Mouse (Mus musculus) granulocyte monocyte progenitor cell, adult 5-6 weeks (primary cell): ENCODE measurements around the gene Gfod1. TPM values are rescaled to one million over a fixed set of nuclear protein-coding genes. Genes with fewer than 3 reads are reported as not detected.

Experiments
- ATAC-seq: replicated peaks from 2 replicates; pipeline ENCODE4 v1.8.0; 2016; ENCODE audit warnings: mild to moderate bottlenecking, moderate TSS enrichment, inconsistent platforms; ENCODE audit not compliant: poor library complexity, severe bottlenecking
- total RNA-seq, 2 experiments: library from RNA; stranded (forward) in 1 of 2; stranded (reverse) in 1 of 2; fragments of 200-712, 200-1000 nt in 1 of 2; fragments of >200 nt in 1 of 2; fragmentation: Nextera tagmentation in 1 of 2; gene quantifications; 2 replicates each; pipeline ENCODE4 v1.2.3; 2014 to 2017

The Gfod1 gene
- total RNA-seq, 2 experiments from 2014 or later = 7.8 to 13.9 TPM

DNA sequence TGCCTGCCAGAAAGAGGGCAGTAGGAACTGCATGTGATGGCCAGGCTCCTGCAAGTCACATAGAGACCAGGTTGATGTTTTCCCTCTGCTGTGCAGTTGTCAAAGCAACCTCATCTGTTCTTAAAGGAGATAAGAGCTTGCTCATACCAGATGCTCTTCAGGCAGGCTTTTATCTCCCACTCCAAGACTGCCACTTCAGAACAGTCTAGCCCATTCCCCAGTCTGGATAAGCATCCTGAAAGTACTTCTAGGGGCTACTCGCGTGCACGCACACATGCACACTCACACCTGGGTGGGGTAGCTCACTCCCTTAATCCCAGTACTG, 68.4 kb downstream of the Gfod1 start:
- ATAC-seq = no peak

DNA sequence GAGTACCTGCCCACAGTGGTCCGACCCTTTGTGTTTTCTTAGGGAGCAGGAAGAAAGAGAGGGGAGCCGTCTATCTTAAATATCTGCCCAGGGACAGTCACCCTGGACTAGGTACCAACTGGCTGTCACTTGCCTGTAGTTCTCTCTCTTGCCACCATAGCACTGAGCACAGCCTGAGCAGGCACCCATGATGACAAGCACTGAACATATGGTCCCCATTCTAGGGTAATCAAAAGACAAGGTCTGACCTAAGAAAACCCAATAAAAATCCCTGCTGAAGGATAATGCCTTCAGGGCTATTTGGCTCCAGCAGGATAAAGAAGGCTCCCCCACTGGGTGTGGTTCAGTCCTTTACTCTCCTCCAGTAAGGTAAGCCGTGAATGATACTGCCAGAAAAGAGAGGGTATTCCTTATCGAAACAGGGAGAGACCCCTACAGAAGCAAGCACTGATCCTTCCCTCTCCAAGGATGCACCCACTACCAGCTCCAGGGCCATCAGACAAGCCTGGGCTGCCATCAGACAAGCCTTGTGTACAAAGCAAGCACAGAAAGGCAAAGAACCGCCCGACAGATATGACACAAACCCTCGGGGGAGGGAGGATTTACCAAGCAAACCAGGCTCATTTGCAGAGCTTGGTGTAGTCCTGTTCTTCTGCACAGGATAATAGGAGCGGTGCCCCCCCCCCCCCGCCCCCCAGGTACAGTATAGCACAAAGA, 68.9 kb downstream of the Gfod1 start:
- ATAC-seq = no peak

DNA sequence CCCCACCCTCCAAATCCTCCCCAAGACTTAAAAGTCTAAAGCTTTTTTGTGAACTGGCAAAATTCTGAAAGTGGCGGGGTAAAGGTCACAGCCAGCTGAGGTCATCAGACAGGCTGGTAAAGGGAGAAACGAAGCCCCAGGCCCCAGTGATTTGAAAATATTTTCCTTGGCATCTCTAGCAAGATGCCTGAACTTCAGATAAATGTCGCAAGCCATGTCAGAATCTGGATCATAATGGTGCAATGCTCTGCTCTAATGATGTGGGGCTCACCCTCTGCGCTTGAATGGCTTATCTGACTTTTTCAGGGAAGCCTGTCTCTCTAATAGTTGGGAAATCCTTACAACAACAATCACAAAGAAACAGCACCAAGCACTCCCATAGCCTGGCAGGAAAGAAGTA, 70.6 kb downstream of the Gfod1 start:
- peak; percentile 36; the same call in 1 of the 2 replicates for ATAC-seq

DNA sequence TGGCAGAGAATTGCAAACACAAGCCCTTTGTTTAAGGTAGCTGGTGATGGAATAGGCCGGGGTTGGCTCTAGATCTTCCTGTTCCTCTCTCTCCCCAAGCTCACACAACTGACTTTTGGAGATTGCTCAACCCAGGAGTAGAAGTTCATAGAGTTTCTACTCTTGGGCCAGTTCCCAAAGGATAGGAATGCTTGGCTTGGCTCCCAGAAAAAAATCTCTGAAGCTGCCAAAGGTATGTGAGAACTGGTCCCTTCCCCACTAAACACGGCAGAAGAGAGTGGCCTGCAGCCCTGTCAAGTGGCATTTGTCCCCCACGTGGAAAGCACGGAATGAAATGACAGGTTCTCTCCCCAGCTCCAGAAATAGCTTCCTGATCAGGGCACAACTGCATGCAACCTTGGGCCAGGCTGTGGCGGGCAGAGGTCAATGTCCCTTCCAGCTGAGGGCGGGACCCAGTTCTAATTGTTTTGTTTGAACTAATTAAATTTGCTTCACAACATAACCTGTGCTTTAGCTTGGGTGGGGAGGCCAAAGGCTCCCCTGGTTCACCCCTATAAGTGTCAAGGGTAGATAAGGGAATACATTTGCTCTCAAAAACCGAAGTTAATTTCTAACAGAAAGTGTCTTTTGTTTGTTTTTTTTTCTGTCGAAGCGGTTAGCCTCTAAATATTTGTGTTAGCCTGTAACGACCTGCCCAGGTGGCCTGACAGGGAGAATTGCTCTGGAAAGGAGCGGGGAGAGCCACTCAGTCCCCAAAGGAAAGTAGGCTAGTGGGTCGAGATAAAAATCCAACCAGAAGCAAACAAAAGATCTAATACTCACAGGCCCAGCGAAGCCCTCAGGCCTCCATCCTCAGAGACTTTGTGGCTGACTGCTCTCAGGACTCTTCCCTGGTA, 71.8 kb downstream of the Gfod1 start:
- ATAC-seq = peak; percentile 65

DNA sequence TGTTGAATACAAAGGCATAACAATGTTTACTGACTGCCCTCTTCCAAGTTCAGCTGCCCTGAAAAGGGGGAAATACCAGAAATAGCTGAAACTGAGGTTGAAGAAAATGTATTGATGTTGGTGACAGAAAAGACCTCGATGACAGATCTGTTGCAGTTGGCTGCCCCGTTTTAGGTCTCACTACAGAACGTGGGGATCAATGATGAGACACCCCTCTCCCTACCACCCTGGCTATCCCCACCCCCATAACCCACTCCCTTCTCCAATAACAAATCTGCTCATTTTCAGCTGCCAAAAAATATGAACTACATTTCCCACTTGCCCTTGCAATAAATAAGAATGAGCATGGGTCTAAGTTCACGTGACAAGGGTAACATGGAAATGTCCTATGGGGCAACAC, 73.1 kb downstream of the Gfod1 start:
- ATAC-seq = no peak

DNA sequence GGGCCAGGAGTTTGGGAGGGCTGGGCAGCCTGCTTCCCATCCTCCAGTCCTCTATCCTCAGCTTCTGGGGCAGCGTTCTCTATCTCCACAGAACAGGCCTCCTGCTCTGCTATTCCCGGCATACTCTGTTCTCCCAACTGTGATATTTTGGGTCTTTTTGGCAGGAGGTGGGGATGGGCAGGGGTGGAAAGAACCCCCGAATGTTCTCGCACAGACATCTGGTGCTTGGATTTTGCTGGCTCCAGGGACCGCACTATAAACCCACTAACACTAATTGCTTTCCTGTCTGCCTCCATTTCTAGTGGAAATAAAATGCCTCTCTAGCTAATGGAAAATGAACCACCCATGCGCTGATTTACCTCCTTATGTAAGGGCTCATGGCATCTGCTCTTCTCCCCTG, 73.7 kb downstream of the Gfod1 start:
- ATAC-seq = no peak

DNA sequence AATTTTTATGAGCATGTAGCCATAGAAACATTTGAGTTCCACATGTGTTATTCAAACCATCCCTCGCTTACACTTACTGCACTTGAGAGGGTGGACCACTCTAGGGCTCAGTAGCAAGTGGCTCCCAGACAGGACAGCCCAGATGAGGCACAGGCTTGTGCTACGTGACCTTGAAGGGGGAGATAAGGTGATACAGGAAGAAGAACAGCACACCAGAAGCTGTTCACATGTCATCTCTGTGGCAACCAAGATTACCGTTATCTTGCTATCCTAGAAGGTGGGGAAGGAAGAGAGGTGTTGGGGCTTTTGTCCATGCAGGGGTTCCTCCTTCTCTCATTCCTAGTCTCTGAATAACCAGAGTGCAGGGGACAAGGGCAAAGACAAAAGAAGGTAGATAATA, 74.2 kb downstream of the Gfod1 start:
- 0 out of 2 replicates have a peak, but pooled peaks have one; percentile 18 for ATAC-seq

DNA sequence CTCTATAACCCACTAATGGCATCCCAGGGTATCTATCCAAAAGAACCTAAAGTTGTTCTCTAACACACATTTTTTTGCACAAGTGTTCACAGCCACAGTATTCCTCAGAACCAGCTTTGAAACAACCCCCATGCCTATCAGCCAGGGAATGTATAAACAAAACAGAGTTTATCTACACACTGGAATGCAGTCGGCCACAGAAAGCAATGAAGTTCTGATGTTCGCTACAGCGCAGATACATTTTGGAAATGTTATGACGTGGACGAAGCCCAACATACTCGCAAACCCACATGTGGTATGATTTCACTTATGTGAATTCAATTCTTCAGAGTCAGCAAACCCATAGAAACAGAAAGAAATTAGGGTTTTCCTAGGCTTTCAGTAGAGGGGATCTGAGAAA, 75.8 kb downstream of the Gfod1 start:
- ATAC-seq = no peak

DNA sequence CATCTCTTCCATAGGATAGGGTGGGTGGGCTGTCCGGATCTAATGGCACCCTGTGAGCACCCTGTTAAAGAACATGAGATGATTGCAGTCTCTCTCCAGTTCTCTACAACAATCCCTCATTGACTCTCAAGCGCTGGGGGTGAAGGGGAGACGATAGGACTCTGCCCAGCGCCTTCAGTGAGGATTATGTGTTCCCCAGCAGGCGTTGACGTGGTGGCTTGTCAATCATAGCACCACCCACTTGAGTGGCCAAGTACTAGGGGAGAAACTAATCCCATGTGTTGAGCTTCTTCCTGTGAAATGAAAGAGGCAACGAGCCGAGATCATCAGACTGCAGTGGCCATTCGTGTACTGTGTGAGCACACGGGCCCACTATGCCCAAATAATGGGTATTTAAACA, 77.9 kb downstream of the Gfod1 start:
- no peak for ATAC-seq

DNA sequence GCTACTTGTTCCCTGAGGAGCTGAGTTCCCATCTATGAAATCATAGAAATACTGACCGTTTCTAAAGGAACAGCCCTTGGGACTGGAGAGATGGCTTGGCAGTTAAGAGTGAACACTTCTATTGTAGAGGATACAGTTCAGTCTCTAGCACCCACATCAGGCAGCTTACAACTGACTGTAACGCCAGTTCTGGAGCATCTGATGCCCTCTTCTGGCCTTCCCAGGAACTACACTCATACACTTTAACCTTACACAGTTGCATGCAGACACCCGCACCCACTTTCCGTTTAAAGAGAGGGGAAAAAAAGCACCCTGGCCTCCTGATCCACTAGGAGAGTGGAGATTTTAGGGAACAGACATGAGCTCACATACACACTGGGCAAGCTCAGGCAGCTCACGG, 78.8 kb downstream of the Gfod1 start:
- 0 out of 2 replicates have a peak, but pooled peaks have one; percentile 22 for ATAC-seq

DNA sequence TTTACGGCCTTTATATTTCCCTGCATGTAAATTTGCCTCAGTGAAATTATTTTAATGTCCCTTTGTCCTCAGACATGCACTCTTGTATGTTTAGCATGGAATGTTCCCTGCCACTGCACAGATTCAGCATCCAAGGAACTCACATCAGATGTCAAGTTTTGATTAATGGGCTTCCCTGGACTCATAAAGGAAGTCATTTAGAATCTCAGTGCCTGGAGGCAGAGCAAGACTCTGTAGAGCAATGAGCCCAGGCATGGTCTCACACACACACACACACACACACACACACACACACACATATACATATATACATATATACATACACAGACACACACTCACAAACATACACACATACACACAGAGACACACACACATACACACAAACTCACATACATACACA, 81.9 kb downstream of the Gfod1 start:
- no peak for ATAC-seq

DNA sequence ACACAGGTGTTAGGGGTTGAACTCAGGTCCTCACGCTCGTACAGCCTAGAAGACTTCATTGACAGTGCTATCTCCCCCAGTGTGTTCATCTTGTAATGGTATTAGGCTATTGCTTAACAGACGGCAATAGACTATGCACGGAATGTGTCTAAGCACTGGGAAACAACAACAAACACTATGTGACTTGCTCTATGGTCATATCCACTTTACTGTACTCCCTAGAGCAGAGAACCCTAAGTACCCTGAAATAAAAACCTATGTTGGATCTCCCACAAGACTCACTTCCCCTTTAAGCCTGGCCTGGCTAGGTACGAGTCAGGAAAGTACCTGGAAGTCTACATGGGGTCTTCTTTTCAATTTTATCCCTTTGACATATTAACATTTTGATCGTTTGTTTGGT, 82.7 kb downstream of the Gfod1 start:
- no peak for ATAC-seq

DNA sequence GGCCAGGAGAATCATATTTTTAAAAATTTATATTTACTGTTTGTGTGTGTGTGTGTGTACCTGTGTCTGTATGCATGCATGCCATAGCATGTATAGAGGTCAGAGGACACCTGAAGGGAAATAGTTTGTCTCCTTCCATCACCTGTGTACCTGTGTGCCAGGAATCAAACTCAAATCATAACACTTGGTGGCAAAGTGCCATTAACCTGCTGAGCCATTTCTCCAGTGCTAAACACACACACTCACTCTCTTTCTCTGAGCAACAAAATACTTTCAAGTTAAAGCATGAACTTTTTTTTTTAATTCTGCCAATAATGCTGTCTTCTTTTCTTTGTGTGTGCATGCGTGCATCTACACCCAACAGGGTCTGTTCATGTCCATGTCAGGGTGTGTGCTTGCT, 83.3 kb downstream of the Gfod1 start:
- no peak for ATAC-seq

DNA sequence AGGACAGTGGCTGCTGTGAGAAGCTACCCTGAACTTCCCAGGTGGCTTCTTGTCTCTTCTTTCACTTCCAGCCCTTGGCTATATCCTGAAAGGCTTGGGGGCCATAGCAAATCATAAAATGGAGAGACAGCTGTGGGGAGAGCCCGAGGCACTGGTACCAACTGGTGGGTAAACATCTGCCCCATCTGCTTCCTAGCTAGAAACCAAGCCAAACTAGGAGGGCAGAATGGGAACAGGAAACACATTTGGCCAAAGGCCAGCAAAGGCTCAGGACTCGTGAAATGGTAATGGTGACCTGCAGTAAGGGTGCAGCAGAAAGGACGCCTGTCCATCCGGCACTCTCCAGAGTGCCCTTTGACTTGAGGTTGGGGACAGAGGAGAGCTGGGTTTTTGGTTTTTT, 85.2 kb downstream of the Gfod1 start:
- peak; percentile 21 for ATAC-seq

DNA sequence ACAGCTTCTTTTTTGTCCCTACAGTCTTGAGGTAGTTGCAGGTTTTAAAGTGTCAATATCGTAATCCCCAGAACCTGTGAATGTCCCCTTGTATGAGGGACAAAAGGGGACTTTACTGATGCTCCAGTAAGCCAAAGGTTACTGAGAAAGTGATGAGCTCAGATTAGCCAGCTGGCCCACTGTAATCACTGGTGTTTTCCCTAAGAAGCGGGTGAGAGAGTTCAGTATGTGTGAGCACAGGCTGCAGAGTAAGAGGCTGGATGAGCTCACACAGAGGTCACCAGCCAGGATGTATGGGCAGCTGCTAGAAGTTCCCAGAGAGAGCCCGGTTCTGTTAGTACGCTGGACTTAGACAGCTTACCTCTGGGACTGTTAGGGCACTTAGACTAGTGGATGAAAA, 85.7 kb downstream of the Gfod1 start:
- ATAC-seq = peak; percentile 9

DNA sequence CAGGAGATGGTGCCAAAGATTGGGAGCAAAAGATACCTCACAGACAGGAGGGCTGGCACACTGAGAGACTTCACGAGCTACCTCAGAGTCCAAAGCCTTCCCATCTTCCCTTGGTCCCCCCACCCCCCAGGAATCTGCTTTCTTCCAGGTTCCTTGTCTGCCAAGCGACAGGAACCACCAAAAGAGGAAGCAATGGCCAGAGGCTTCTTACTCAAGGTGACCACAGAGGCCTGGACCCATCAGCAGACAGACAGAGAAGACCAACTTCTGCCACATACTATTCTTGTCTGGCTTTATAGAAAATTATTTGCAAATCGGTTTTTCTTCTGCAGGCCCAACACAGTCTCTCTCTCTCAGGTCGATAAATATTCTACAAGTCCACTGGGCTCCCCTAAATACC, 86.3 kb downstream of the Gfod1 start:
- ATAC-seq = peak; percentile 72

DNA sequence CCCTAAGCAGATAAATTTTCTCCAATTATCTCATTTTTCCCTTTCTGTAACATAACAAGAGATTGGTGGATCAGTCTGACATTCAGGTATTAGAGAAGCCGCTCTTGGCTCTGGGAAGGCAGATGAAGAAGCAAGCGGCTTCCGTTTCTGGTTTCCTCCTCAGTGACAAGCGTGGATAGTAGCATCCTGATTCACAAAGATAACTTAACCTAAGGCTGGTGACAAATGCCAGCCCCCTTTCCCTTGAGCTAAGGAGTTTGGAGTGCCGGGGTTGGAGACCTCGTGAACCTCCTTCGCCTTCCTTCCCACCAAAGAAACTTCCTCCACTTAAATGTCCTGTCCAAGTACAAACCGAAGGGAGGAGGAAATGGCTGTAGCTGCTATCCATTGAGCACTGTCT, 86.9 kb downstream of the Gfod1 start:
- ATAC-seq = peak; percentile 8

DNA sequence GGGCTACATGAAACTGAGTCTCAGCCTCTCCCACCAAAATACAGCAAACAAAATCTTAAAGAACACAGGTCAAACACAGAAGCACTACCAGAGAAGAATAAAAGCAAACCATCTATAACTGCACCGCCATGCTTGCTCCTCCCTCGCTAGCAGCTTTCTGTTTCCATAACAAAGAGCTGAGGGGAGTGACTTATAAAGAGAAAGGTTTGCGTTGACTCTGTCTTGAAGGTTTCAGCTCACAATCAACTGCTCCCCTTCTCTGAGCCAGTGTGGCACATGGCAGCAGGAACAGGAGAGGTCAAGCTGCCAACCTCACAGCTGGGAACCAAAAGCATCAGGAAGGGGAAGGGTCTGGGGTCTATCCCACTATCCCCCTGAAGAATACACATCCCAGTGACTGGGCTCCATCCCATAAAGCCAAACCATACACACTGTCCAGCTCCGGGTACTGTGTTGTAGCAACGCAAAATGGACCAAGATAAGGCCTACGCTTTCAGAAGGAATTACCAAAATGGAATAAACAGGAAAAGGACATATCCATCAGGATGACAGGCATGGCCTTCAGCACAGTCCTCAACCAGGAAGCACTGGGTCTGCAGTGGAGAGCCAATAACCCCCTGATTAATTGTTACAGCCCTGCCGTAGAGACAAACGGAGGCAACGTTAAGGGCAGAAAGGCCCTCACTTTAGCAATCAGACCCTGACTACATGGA, 87.8 kb downstream of the Gfod1 start:
- ATAC-seq = no peak

DNA sequence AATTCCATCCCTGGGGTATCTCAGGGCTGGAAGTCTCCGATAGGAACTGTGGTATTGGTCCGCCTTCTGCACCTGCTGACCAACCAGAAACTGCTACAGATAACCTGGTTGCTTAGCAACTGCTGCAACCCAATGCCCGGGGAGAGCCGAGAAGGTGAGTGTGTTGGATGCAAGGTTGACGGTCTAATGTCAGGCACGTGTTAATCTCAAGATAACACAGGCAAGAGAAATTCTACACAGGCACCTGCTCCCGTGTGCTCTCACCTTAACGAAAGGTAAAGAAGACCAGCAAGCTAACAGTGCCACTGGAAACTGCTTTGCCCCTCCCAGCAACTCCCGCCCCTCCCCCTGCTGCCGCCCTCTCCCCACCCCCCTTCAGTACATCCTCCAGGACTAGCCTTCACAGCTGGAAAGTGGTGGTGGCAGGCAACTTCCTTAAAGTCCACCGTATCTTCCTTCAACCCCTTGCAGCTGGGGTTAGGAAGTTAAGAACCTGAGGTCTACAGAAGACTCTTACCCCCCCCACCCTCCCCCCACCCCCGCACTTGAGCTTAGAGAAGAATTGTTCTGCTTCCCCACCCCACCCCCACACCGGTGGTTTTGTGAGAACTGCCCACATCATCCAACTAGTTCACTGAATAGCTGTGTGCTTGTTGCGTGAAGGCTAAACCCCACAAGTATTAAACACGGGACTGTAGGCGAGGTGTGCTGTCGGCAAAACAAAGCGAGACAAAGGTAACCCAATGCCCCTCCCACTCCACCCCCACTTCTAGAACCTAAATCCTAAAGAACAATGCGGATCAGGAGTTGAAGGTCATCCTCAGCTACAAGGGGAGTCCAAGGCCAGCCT, 88.6 kb downstream of the Gfod1 start:
- ATAC-seq = peak; percentile 60

DNA sequence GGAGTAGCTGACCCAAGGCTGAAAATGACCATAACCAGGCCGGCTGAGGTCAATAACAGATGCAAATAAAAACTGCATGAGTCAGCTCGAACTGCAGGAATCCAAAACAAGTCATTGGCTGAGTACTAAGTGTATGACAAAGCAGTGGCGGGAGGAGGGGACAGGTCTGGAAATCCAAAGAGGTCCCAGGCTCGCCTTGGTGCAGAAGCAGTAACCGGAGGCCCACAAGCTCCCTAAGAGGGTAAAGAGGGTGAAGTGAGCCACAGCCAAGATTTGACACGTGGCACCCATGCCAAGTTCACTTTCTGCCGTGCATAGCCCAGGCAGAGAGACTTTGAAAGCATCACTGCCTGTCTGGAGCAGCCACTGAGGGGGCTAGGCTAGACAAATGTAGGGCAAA, 91.6 kb downstream of the Gfod1 start:
- no peak for ATAC-seq
